Mouse (Mus musculus): ENCODE measurements at regions not wholly inside any gene's neighbourhood (a gene's known extent, or its start where the extent isn't known, plus 50 kb on each side); places are given as distances from the start of the nearest gene placed in this dataset.

DNA sequence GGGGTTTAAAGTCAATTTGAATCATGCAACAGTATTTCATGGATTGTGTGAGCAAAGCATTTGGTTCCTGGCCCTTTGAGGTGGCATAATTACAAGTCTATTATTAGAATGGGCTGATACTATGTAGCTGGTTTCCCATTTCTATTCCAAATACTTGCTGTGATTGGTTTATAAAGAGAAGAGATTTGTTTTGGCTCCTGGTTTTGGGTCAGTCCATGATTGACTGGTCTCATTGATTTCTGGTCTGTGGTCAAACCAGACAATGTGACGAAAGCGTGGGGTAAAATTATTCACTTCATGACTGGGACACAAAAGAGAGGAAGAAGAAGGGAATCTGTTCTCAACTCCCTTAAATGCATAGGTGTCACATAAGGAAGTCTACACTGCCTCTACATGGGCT is 147.0 kb upstream of the Dlgap1 start:
- no peak for DNase-seq

DNA sequence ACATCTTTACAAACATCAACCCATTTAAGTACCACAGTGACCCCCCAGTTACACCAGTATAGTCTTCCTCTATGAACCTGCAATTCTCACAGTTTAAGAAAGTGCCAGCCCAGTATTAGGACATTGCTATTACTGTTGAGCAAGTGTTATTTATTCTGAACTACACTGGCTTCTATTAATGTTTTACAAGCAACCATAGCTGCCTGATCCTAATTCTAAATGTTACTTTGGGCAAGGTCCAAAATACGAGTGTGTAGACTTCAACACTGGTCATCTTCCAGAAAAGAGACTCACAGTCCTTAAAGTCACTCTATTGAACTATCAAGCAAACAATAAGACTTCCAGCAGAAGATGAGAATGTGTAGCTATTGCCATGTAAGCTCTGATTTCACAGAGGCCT is 146.0 kb upstream of the Dlgap1 start:
- no peak for DNase-seq

- no peak for DNase-seq
Observed at GRCm38 (mm10) chr17:69841308-69841707, 127.6 kb upstream of the Dlgap1 start.

DNA sequence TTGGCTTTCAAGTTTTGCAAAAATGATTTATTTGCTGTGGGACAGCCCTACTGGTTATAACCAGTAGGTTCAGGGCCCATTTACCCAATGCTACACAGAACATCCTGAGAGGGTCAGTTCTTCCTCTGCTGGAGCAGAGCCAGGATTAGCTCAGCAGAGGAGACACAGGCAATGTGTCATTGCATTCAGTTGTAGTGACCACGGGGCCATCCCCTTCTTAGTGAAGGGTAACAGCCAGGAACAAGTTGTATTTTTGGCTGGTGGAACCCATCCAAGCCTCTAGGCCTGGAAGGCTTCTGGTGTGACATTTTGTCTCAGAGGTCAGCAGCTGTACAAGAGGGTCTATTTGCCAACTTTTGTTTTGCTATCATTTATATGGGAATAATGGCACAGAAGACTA is 120.6 kb upstream of the Dlgap1 start:
- DNase-seq = no peak

GRCm38 (mm10) chr17:69850075-69850474 is 118.8 kb upstream of the Dlgap1 start:
- DNase-seq = peak; percentile 11

- peak; percentile 43 for DNase-seq
Observed at GRCm38 (mm10) chr17:69879958-69880357, 88.9 kb upstream of the Dlgap1 start.

- no peak for DNase-seq
Observed at GRCm38 (mm10) chr17:69893980-69894379, 74.9 kb upstream of the Dlgap1 start.
